Mouse (Mus musculus): Measurements from ENCODE around the gene Slc22a8. TPM values are rescaled to one million over a fixed set of nuclear protein-coding genes. Genes with fewer than 3 reads are reported as not detected.

Gene Slc22a8
- polyA plus RNA-seq, 1 experiment from 2014 or later = 0.33 TPM

DNA sequence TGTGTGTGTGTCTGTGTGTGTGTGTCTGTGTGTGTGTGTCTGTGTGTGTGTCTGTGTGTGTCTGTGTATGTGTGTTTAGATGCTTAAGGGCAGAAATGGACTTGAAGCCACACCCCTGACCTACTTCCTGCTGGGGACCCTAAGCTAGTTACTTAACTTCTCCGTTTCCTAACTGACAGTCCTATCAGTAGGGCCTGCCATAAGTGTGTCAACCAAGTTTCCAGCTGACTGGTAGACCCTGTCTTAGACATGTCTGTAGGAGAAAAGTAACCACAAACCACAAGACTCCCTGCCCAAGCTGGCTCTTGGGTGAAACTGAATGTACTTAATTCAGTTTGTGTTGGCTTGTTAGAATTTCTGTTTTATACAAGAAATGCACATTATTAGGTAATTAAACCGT lies 1.1 kb downstream of the Slc22a8 start:
- DNase-seq (ENCODE audit: low spot score, missing footprints) (no peak), ATAC-seq (ENCODE audit: low FRiP score) (no peak)
- H3K4me2 ChIP-seq = no peak overlapping the region
- WGBS = 61% methylated on average over 2 of the region's 2 CpGs
- H3K27me3 ChIP-seq (ENCODE audit: control insufficient read depth, insufficient read depth, low read length) = no peaks in the 10 kb centered on the region
- H3K27ac ChIP-seq (ENCODE audit: low read depth, low read length) = no peak overlapping the region
- H3K9me3 ChIP-seq (ENCODE audit: control insufficient read depth, low read length) = no peaks in the 10 kb centered on the region
- no peak overlapping the region for H3K4me3 ChIP-seq (ENCODE audit: low read depth, low read length)
- H3K4me1 ChIP-seq (ENCODE audit: control insufficient read depth, insufficient read depth, low read length) = peaks cover 7% of the 10 kb centered on the region; the same call in 1 of the 2 replicates
- no peak overlapping the region for H3K9ac ChIP-seq (ENCODE audit: low read length)
- H3K36me3 ChIP-seq (ENCODE audit: control insufficient read depth, insufficient read depth, low read length) = no peaks in the 10 kb centered on the region

DNA sequence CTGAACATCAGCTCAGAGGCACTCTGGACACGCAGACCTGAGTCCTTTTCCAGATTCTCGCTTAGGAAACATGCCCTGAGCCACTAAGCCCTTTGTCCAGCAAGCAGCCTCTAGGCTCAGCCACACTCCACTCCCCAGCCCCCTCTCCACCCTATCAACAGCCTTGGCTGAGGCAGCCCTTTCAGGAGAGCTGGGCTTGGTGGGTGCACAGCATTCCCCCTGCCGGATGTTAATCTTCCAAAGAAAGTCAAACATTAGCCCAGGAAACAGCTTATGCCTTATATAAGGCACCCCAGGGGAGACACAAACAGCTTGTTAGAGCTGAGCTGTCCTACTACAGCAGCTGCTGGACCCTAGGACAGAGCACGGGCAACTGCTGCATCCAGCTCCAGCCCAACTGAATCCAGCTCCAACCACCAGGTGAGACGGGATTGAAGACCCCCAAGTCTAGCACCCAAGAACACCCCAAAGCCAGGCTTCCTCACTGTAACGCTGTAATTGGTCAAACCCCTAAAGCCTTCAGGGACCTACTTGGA lies 1.9 kb downstream of the Slc22a8 start:
- Histone ChIP-seq H3K27me3 (ENCODE audit: control insufficient read depth, insufficient read depth, low read length) (no peaks in the 10 kb centered on the region), H3K9ac (ENCODE audit: low read length) (no peak overlapping the region), H3K9me3 (ENCODE audit: control insufficient read depth, low read length) (no peaks in the 10 kb centered on the region), H3K27ac (ENCODE audit: low read depth, low read length) (no peak overlapping the region), H3K4me3 (ENCODE audit: low read depth, low read length) (no peak overlapping the region), H3K4me1 (ENCODE audit: control insufficient read depth, insufficient read depth, low read length) (peaks cover 7% of the 10 kb centered on the region; the same call in 1 of the 2 replicates), H3K36me3 (ENCODE audit: control insufficient read depth, insufficient read depth, low read length) (no peaks in the 10 kb centered on the region), H3K4me2 (no peak overlapping the region)
- 65% methylated on average over 6 of the region's 6 CpGs for WGBS
- ATAC-seq (ENCODE audit: low FRiP score) = no peak
- no peak for DNase-seq (ENCODE audit: low spot score, missing footprints)

- Histone ChIP-seq H3K4me1 (ENCODE audit: control insufficient read depth, insufficient read depth, low read length) (peaks cover 7% of the 10 kb centered on the region; the same call in 1 of the 2 replicates), H3K9me3 (ENCODE audit: control insufficient read depth, low read length) (no peaks in the 10 kb centered on the region), H3K36me3 (ENCODE audit: control insufficient read depth, insufficient read depth, low read length) (no peaks in the 10 kb centered on the region), H3K9ac (ENCODE audit: low read length) (no peak overlapping the region), H3K27ac (ENCODE audit: low read depth, low read length) (no peak overlapping the region), H3K4me3 (ENCODE audit: low read depth, low read length) (no peak overlapping the region), H3K27me3 (ENCODE audit: control insufficient read depth, insufficient read depth, low read length) (no peaks in the 10 kb centered on the region), H3K4me2 (no peak overlapping the region)
- WGBS = 87% methylated on average over 11 of the region's 11 CpGs
- ATAC-seq (ENCODE audit: low FRiP score) = no peak
- no peak for DNase-seq (ENCODE audit: low spot score, missing footprints)
Measured at GRCm38 (mm10) chr19:8593833-8594232, 2.8 kb downstream of the Slc22a8 start.

- ATAC-seq (ENCODE audit: low FRiP score) (no peak; the same call in 1 of the 2 replicates), DNase-seq (ENCODE audit: low spot score, missing footprints) (no peak)
- peaks cover 7% of the 10 kb centered on the region; the same call in 1 of the 2 replicates for H3K4me1 ChIP-seq (ENCODE audit: control insufficient read depth, insufficient read depth, low read length)
Measured at GRCm38 (mm10) chr19:8594518-8594917, 3.5 kb downstream of the Slc22a8 start.

GRCm38 (mm10) chr19:8597269-8597668 lies 6.2 kb downstream of the Slc22a8 start:
- DNase-seq (ENCODE audit: low spot score, missing footprints) (no peak), ATAC-seq (ENCODE audit: low FRiP score) (no peak)
- Histone ChIP-seq H3K4me1 (ENCODE audit: control insufficient read depth, insufficient read depth, low read length) (peaks cover 7% of the 10 kb centered on the region; the same call in 1 of the 2 replicates), H3K27ac (ENCODE audit: low read depth, low read length) (no peak overlapping the region), H3K9me3 (ENCODE audit: control insufficient read depth, low read length) (no peaks in the 10 kb centered on the region), H3K27me3 (ENCODE audit: control insufficient read depth, insufficient read depth, low read length) (no peaks in the 10 kb centered on the region), H3K36me3 (ENCODE audit: control insufficient read depth, insufficient read depth, low read length) (no peaks in the 10 kb centered on the region), H3K9ac (ENCODE audit: low read length) (no peak overlapping the region), H3K4me3 (ENCODE audit: low read depth, low read length) (no peak overlapping the region), H3K4me2 (no peak overlapping the region)
- 58% methylated on average over 4 of the region's 4 CpGs for WGBS

More at GRCm38 (mm10) chr19:8594518-8594917, 3.5 kb downstream of the Slc22a8 start:
- Histone ChIP-seq H3K36me3 (ENCODE audit: control insufficient read depth, insufficient read depth, low read length) (no peaks in the 10 kb centered on the region), H3K4me2 (no peak overlapping the region), H3K27ac (ENCODE audit: low read depth, low read length) (no peak overlapping the region), H3K4me3 (ENCODE audit: low read depth, low read length) (no peak overlapping the region), H3K27me3 (ENCODE audit: control insufficient read depth, insufficient read depth, low read length) (no peaks in the 10 kb centered on the region), H3K9me3 (ENCODE audit: control insufficient read depth, low read length) (no peaks in the 10 kb centered on the region), H3K9ac (ENCODE audit: low read length) (no peak overlapping the region)
- 5% methylated on average over 1 of the region's 1 CpGs for WGBS

DNA sequence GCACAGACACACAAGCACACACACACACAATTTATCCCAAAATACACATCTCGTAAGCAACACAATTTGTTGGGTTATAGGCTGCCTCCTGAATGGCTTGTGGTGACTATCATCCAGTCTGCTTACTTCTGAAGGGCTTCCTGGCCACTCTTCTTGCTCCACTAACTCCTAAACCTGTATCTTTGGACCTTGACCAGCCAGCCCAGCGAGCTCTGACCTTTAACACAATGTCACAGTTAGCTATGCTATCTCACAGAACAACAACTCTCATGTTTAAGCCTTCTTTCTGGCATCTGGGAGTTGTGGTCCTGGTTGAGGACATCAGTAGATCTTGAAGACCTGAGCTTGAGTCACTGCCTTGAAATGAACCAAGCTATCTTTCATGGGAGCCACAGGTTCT lies 8.2 kb downstream of the Slc22a8 start:
- H3K9me3 ChIP-seq (ENCODE audit: control insufficient read depth, low read length) = no peaks in the 10 kb centered on the region
- no peaks in the 10 kb centered on the region for H3K36me3 ChIP-seq (ENCODE audit: control insufficient read depth, insufficient read depth, low read length)
- H3K4me1 ChIP-seq (ENCODE audit: control insufficient read depth, insufficient read depth, low read length) = peaks cover 7% of the 10 kb centered on the region; the same call in 1 of the 2 replicates
- no peak overlapping the region for H3K4me3 ChIP-seq (ENCODE audit: low read depth, low read length)
- H3K4me2 ChIP-seq = no peak overlapping the region
- ATAC-seq (ENCODE audit: low FRiP score) (no peak), DNase-seq (ENCODE audit: low spot score, missing footprints) (no peak)
- H3K27me3 ChIP-seq (ENCODE audit: control insufficient read depth, insufficient read depth, low read length) = no peaks in the 10 kb centered on the region
- no peak overlapping the region for H3K9ac ChIP-seq (ENCODE audit: low read length)
- H3K27ac ChIP-seq (ENCODE audit: low read depth, low read length) = no peak overlapping the region
- 82% methylated on average over 2 of the region's 2 CpGs for WGBS

- DNase-seq (ENCODE audit: low spot score, missing footprints) (no peak), ATAC-seq (ENCODE audit: low FRiP score) (no peak)
- no peak overlapping the region for H3K4me3 ChIP-seq (ENCODE audit: low read depth, low read length)
- no peak overlapping the region for H3K4me2 ChIP-seq
- H3K27me3 ChIP-seq (ENCODE audit: control insufficient read depth, insufficient read depth, low read length) = no peaks in the 10 kb centered on the region
- no peak overlapping the region for H3K27ac ChIP-seq (ENCODE audit: low read depth, low read length)
- H3K9me3 ChIP-seq (ENCODE audit: control insufficient read depth, low read length) = no peaks in the 10 kb centered on the region
- H3K9ac ChIP-seq (ENCODE audit: low read length) = no peak overlapping the region
- no peaks in the 10 kb centered on the region for H3K4me1 ChIP-seq (ENCODE audit: control insufficient read depth, insufficient read depth, low read length)
- H3K36me3 ChIP-seq (ENCODE audit: control insufficient read depth, insufficient read depth, low read length) = no peaks in the 10 kb centered on the region
Measured at GRCm38 (mm10) chr19:8601922-8602321, 10.9 kb downstream of the Slc22a8 start.

DNA sequence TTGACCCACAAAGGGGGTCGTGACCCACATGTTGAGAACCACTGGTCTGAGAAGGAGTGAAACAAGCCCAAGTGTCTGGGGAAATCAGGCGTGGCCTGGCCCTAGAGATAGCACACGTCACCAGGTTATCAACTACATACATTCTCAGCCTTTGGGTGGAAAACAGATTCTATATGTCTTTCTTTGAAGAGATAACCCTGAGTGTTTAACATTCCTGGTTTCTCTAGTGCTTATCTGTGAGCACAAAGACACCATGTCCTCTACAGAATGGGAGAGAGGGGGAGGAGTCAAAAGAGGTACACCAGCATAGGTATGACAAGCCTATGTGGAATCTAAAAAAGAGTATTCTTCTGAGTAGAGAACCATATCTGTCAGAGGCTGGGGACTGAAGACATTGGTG lies 11.9 kb downstream of the Slc22a8 start:
- DNase-seq (ENCODE audit: low spot score, missing footprints) (no peak), ATAC-seq (ENCODE audit: low FRiP score) (no peak)
- H3K4me2 ChIP-seq = no peak overlapping the region
- H3K4me1 ChIP-seq (ENCODE audit: control insufficient read depth, insufficient read depth, low read length) = no peaks in the 10 kb centered on the region
- no peaks in the 10 kb centered on the region for H3K36me3 ChIP-seq (ENCODE audit: control insufficient read depth, insufficient read depth, low read length)
- H3K9me3 ChIP-seq (ENCODE audit: control insufficient read depth, low read length) = no peaks in the 10 kb centered on the region
- WGBS = 64% methylated on average over 3 of the region's 3 CpGs
- H3K9ac ChIP-seq (ENCODE audit: low read length) = no peak overlapping the region
- no peak overlapping the region for H3K27ac ChIP-seq (ENCODE audit: low read depth, low read length)
- no peaks in the 10 kb centered on the region for H3K27me3 ChIP-seq (ENCODE audit: control insufficient read depth, insufficient read depth, low read length)
- no peak overlapping the region for H3K4me3 ChIP-seq (ENCODE audit: low read depth, low read length)

DNA sequence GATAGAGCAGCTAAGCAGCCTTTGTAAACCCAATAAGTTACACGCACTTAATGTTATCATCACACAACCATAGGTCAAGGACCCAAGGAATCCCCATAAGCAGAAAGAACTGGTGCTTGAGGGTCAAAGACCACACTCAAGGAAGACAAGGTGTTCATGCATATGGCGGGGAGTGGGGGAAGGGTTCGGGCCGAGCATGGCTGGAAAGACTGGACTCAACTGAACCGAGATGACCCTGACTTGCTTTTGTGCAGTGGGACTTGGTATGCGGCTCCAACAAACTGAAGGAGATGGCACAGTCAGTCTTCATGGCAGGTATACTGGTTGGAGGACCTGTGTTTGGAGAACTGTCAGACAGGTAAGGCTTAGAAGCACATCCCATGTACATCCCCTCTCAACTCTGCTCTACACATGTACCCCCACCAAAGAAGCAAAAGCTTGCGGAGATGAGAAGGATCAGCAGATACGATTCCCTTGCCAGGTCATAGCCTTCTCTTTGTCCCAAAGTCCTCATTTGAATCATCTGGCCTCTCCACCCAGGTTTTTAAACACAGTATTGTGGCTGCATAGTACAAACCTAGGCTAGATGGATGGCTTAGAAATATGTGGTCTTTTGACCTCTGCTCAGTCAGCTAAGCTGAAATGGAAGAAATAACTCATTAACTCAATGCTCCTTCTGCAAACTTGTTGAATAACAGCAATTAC lies 13.6 kb downstream of the Slc22a8 start:
- no peaks in the 10 kb centered on the region for H3K27me3 ChIP-seq (ENCODE audit: control insufficient read depth, insufficient read depth, low read length)
- no peaks in the 10 kb centered on the region for H3K9me3 ChIP-seq (ENCODE audit: control insufficient read depth, low read length)
- H3K4me1 ChIP-seq (ENCODE audit: control insufficient read depth, insufficient read depth, low read length) = no peaks in the 10 kb centered on the region
- H3K27ac ChIP-seq (ENCODE audit: low read depth, low read length) = no peak overlapping the region
- H3K36me3 ChIP-seq (ENCODE audit: control insufficient read depth, insufficient read depth, low read length) = no peaks in the 10 kb centered on the region
- H3K9ac ChIP-seq (ENCODE audit: low read length) = no peak overlapping the region
- no peak for ATAC-seq (ENCODE audit: low FRiP score)
- H3K4me3 ChIP-seq (ENCODE audit: low read depth, low read length) = no peak overlapping the region
- no peak overlapping the region for H3K4me2 ChIP-seq
- DNase-seq (ENCODE audit: low spot score, missing footprints) = no peak
- WGBS = 94% methylated on average over 8 of the region's 8 CpGs
